Mouse (Mus musculus) stomach, embryonic 15.5 days (tissue): Measurements from ENCODE around the gene Tbca. TPM values are rescaled to one million over a fixed set of nuclear protein-coding genes. Genes with fewer than 3 reads are reported as not detected.

ENCODE experiments used
- ATAC-seq: fragments of 200-750 bp; cut with Nextera tagmentation; 2 replicates; pipeline ENCODE4 v1.8.0; 2017; ENCODE audit warnings: low read depth, moderate number of reproducible peaks, moderate TSS enrichment; ENCODE audit not compliant: insufficient read depth, low FRiP score
- H3K27ac ChIP-seq: fragments of 300-500 bp; sonication (generic); 2 replicates; pipeline ENCODE4 v1.5.1; 2015; ENCODE audit warnings: mild to moderate bottlenecking, inconsistent platforms
- H3K27me3 ChIP-seq: fragments of 300-500 bp; sonication (generic); replicated peaks from 2 replicates; pipeline ENCODE4 v1.6.1; 2015; ENCODE audit warnings: inconsistent platforms
- H3K36me3 ChIP-seq: fragments of 300-500 bp; sonication (generic); 2 replicates; pipeline ENCODE4 v1.6.1; 2015; ENCODE audit warnings: inconsistent platforms
- H3K4me1 ChIP-seq: fragments of 300-500 bp; sonication (generic); 2 replicates; pipeline ENCODE4 v1.6.1; 2015; ENCODE audit warnings: inconsistent platforms
- H3K4me2 ChIP-seq: fragments of 300-500 bp; sonication (generic); 2 replicates; pipeline ENCODE4 v1.6.1; 2015; ENCODE audit warnings: mild to moderate bottlenecking, inconsistent platforms
- H3K4me3 ChIP-seq: fragments of 300-500 bp; sonication (generic); replicated peaks from 2 replicates; pipeline ENCODE4 v1.5.1; 2015; ENCODE audit warnings: inconsistent platforms
- H3K9ac ChIP-seq: fragments of 300-500 bp; sonication (generic); 2 replicates; pipeline ENCODE4 v1.6.1; 2015; ENCODE audit warnings: inconsistent platforms
- H3K9me3 ChIP-seq: fragments of 300-500 bp; sonication (generic); 2 replicates; pipeline ENCODE4 v1.6.1; 2016; ENCODE audit warnings: inconsistent platforms
- WGBS: fragments of 180-500 bp; shearing (Covaris S2); methylation state at CpG from one replicate; pipeline ENCODE4 v1.1.7; 2015; 5-methylcytosine and 5-hydroxymethylcytosine counted together
- polyA plus RNA-seq: library from polyadenylated mRNA; unstranded; fragments of >200 nt; fragmentation: Nextera tagmentation; extraction: Ambion mirVana; gene quantifications from 2 replicates; pipeline ENCODE4 v1.2.1, GENCODE M21; 2015

The Tbca gene
- polyA plus RNA-seq, 1 experiment from 2014 or later, result 242 TPM

- 96% methylated on average over 1 of the region's 1 CpGs for WGBS
- Histone ChIP-seq H3K4me1 (0 out of 2 replicates have a peak, but pooled peaks cover 5% of the 10 kb centered on the region), H3K9ac (no peak overlapping the region), H3K27ac (no peak overlapping the region), H3K4me2 (no peak overlapping the region), H3K27me3 (no peaks in the 10 kb centered on the region), H3K9me3 (no peaks in the 10 kb centered on the region), H3K36me3 (no peaks in the 10 kb centered on the region), H3K4me3 (no peak overlapping the region)
- ATAC-seq, result no peak
Observed at GRCm38 (mm10) chr13:94811451-94811850, 22.7 kb downstream of the Tbca start.

- H3K27me3 ChIP-seq, result no peaks in the 10 kb centered on the region
- no peaks in the 10 kb centered on the region for H3K36me3 ChIP-seq
- H3K27ac ChIP-seq, result no peak overlapping the region
- ATAC-seq, result no peak
- no peak overlapping the region for H3K9ac ChIP-seq
- H3K4me2 ChIP-seq, result no peak overlapping the region
- H3K4me3 ChIP-seq, result no peak overlapping the region
- no peaks in the 10 kb centered on the region for H3K4me1 ChIP-seq
- no peaks in the 10 kb centered on the region for H3K9me3 ChIP-seq
- 71% methylated on average over 3 of the region's 3 CpGs for WGBS
Observed at GRCm38 (mm10) chr13:94813770-94814169, 25.1 kb downstream of the Tbca start.

GRCm38 (mm10) chr13:94820516-94820915 lies 31.8 kb downstream of the Tbca start:
- no peak overlapping the region for H3K27ac ChIP-seq
- WGBS, result 72% methylated on average over 3 of the region's 3 CpGs
- H3K9ac ChIP-seq, result no peak overlapping the region
- ATAC-seq, result no peak
- H3K27me3 ChIP-seq, result no peaks in the 10 kb centered on the region
- H3K4me3 ChIP-seq, result no peak overlapping the region
- H3K36me3 ChIP-seq, result no peaks in the 10 kb centered on the region
- no peaks in the 10 kb centered on the region for H3K4me1 ChIP-seq
- H3K9me3 ChIP-seq, result no peaks in the 10 kb centered on the region
- H3K4me2 ChIP-seq, result no peak overlapping the region

- H3K9me3 ChIP-seq, result no peaks in the 10 kb centered on the region
- H3K9ac ChIP-seq, result no peak overlapping the region
- H3K4me2 ChIP-seq, result no peak overlapping the region
- H3K4me3 ChIP-seq, result no peak overlapping the region
- no peak for ATAC-seq
- no peaks in the 10 kb centered on the region for H3K4me1 ChIP-seq
- H3K27ac ChIP-seq, result no peak overlapping the region
- no peaks in the 10 kb centered on the region for H3K27me3 ChIP-seq
- no peaks in the 10 kb centered on the region for H3K36me3 ChIP-seq
- 55% methylated on average over 2 of the region's 2 CpGs for WGBS
Observed at GRCm38 (mm10) chr13:94820956-94821355, 32.2 kb downstream of the Tbca start.

- no peaks in the 10 kb centered on the region for H3K36me3 ChIP-seq
Observed at GRCm38 (mm10) chr13:94826389-94826788, 37.7 kb downstream of the Tbca start.

GRCm38 (mm10) chr13:94826986-94827385 lies 38.3 kb downstream of the Tbca start:
- no peak overlapping the region for H3K4me2 ChIP-seq
- no peaks in the 10 kb centered on the region for H3K27me3 ChIP-seq
- no peak for ATAC-seq
- H3K4me1 ChIP-seq, result 0 out of 2 replicates have a peak, but pooled peaks cover 3% of the 10 kb centered on the region
- H3K36me3 ChIP-seq, result no peaks in the 10 kb centered on the region
- H3K4me3 ChIP-seq, result no peak overlapping the region
- no peak overlapping the region for H3K27ac ChIP-seq
- WGBS, result 88% methylated on average over 2 of the region's 2 CpGs
- no peak overlapping the region for H3K9ac ChIP-seq
- H3K9me3 ChIP-seq, result no peaks in the 10 kb centered on the region

More at GRCm38 (mm10) chr13:94826389-94826788, 37.7 kb downstream of the Tbca start:
- Histone ChIP-seq H3K4me3 (no peak overlapping the region), H3K9me3 (no peaks in the 10 kb centered on the region), H3K27ac (no peak overlapping the region), H3K9ac (no peak overlapping the region), H3K4me2 (no peak overlapping the region), H3K27me3 (no peaks in the 10 kb centered on the region), H3K4me1 (0 out of 2 replicates have a peak, but pooled peaks cover 3% of the 10 kb centered on the region)
- WGBS, result 80% methylated on average over 5 of the region's 5 CpGs
- ATAC-seq, result no peak

GRCm38 (mm10) chr13:94827847-94828246 lies 39.1 kb downstream of the Tbca start:
- no peak overlapping the region for H3K27ac ChIP-seq
- ATAC-seq, result no peak
- H3K36me3 ChIP-seq, result peaks cover 5% of the 10 kb centered on the region; the same call in 1 of the 2 replicates
- H3K9me3 ChIP-seq, result no peaks in the 10 kb centered on the region
- no peak overlapping the region for H3K4me2 ChIP-seq
- H3K27me3 ChIP-seq, result no peaks in the 10 kb centered on the region
- 24% methylated on average over 2 of the region's 2 CpGs for WGBS
- 0 out of 2 replicates have a peak, but pooled peaks cover 3% of the 10 kb centered on the region for H3K4me1 ChIP-seq
- H3K9ac ChIP-seq, result no peak overlapping the region
- H3K4me3 ChIP-seq, result no peak overlapping the region

- no peak overlapping the region for H3K4me2 ChIP-seq
- H3K4me1 ChIP-seq, result no peaks in the 10 kb centered on the region
- H3K9ac ChIP-seq, result no peak overlapping the region
- peaks cover 9% of the 10 kb centered on the region; the same call in 1 of the 2 replicates for H3K36me3 ChIP-seq
- WGBS, result 53% methylated on average over 5 of the region's 5 CpGs
- H3K27me3 ChIP-seq, result no peaks in the 10 kb centered on the region
- no peak overlapping the region for H3K27ac ChIP-seq
- no peak overlapping the region for H3K4me3 ChIP-seq
- no peak for ATAC-seq
- H3K9me3 ChIP-seq, result no peaks in the 10 kb centered on the region
Observed at GRCm38 (mm10) chr13:94838047-94838720, 49.5 kb downstream of the Tbca start.

GRCm38 (mm10) chr13:94838756-94839337 lies 50.1 kb downstream of the Tbca start:
- Histone ChIP-seq H3K4me1 (no peaks in the 10 kb centered on the region), H3K4me3 (no peak overlapping the region), H3K27me3 (no peaks in the 10 kb centered on the region), H3K4me2 (no peak overlapping the region), H3K27ac (no peak overlapping the region), H3K9ac (no peak overlapping the region), H3K36me3 (peaks cover 9% of the 10 kb centered on the region; the same call in 1 of the 2 replicates), H3K9me3 (no peaks in the 10 kb centered on the region)
- WGBS, result 78% methylated on average over 8 of the region's 8 CpGs
- ATAC-seq, result peak; percentile 50; the same call in 1 of the 2 replicates

- ATAC-seq, result no peak
- no peaks in the 10 kb centered on the region for H3K4me1 ChIP-seq
- H3K9ac ChIP-seq, result no peak overlapping the region
- H3K27ac ChIP-seq, result no peak overlapping the region
- H3K4me3 ChIP-seq, result no peak overlapping the region
- no peaks in the 10 kb centered on the region for H3K9me3 ChIP-seq
- 74% methylated on average over 5 of the region's 5 CpGs for WGBS
- H3K4me2 ChIP-seq, result no peak overlapping the region
- H3K36me3 ChIP-seq, result peaks cover 6% of the 10 kb centered on the region; the same call in 1 of the 2 replicates
- no peaks in the 10 kb centered on the region for H3K27me3 ChIP-seq
Observed at GRCm38 (mm10) chr13:94843236-94843635, 54.5 kb downstream of the Tbca start.

GRCm38 (mm10) chr13:94847870-94848269 lies 59.2 kb downstream of the Tbca start:
- H3K4me3 ChIP-seq, result no peak overlapping the region
- no peak overlapping the region for H3K4me2 ChIP-seq
- H3K36me3 ChIP-seq, result no peaks in the 10 kb centered on the region
- no peak overlapping the region for H3K9ac ChIP-seq
- H3K27me3 ChIP-seq, result no peaks in the 10 kb centered on the region
- no peak overlapping the region for H3K27ac ChIP-seq
- ATAC-seq, result no peak
- H3K4me1 ChIP-seq, result no peaks in the 10 kb centered on the region
- WGBS, result 72% methylated on average over 7 of the region's 7 CpGs
- H3K9me3 ChIP-seq, result no peaks in the 10 kb centered on the region

GRCm38 (mm10) chr13:94849351-94849750 lies 60.6 kb downstream of the Tbca start:
- Histone ChIP-seq H3K9me3 (no peaks in the 10 kb centered on the region), H3K4me2 (no peak overlapping the region), H3K4me1 (no peaks in the 10 kb centered on the region), H3K27me3 (no peaks in the 10 kb centered on the region), H3K27ac (no peak overlapping the region), H3K4me3 (no peak overlapping the region), H3K36me3 (no peaks in the 10 kb centered on the region), H3K9ac (no peak overlapping the region)
- 57% methylated on average over 13 of the region's 13 CpGs for WGBS
- ATAC-seq, result no peak
